Mouse (Mus musculus): ENCODE results near the gene Ugt1a1. TPM values are rescaled to one million over a fixed set of nuclear protein-coding genes. Genes with fewer than 3 reads are reported as not detected.

Ugt1a1 gene
- polyA plus RNA-seq, 1 experiment from 2014 or later, result not detected

DNA sequence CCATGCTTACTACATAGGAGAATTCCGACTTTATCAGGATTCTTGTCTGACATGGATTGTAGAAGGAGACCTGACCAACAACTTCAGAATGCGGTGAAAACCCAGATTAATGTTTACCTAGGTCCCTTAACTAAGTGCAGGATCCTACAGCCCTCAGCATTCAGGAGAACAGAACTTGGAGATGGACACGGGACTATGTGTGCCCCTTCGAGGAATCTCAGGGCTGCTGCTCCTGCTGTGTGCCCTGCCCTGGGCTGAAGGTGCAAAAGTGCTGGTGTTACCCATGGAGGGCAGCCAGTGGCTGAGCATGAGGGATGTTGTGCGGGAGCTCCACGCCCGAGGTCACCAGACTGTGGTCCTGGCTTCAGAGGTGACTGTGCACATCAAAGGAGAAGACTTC lies 11.3 kb upstream of the Ugt1a1 start, which contains the start of gene Ugt1a2:
Ugt1a2 (plus strand) TSS at position 146 of the 400 bp plus-strand sequence.
- 75% methylated on average over 7 of the region's 7 CpGs for WGBS (ENCODE audit: insufficient replicate concordance)
- no peaks in the 10 kb centered on the region for H3K27me3 ChIP-seq (ENCODE audit: control insufficient read depth, insufficient read depth, low read length)
- no peaks in the 10 kb centered on the region for H3K9me3 ChIP-seq (replicated peaks; ENCODE audit: control insufficient read depth, low read length)
- H3K36me3 ChIP-seq (ENCODE audit: control insufficient read depth, insufficient read depth, low read length), result no peaks in the 10 kb centered on the region
- H3K4me3 ChIP-seq (ENCODE audit: low read depth, low read length), result no peak within 1 kb of the TSS
- no peak within 1 kb of the TSS for H3K27ac ChIP-seq (ENCODE audit: low read depth, low read length)
- H3K4me2 ChIP-seq, result no peak within 1 kb of the TSS
- ATAC-seq (replicated peaks; ENCODE audit: insufficient number of reproducible peaks, low FRiP score, low TSS enrichment), result no peak
- H3K4me1 ChIP-seq (ENCODE audit: control insufficient read depth, insufficient read depth, low read length), result no peaks in the 10 kb centered on the region
- no peak within 1 kb of the TSS for H3K9ac ChIP-seq (ENCODE audit: low read depth, low read length)

DNA sequence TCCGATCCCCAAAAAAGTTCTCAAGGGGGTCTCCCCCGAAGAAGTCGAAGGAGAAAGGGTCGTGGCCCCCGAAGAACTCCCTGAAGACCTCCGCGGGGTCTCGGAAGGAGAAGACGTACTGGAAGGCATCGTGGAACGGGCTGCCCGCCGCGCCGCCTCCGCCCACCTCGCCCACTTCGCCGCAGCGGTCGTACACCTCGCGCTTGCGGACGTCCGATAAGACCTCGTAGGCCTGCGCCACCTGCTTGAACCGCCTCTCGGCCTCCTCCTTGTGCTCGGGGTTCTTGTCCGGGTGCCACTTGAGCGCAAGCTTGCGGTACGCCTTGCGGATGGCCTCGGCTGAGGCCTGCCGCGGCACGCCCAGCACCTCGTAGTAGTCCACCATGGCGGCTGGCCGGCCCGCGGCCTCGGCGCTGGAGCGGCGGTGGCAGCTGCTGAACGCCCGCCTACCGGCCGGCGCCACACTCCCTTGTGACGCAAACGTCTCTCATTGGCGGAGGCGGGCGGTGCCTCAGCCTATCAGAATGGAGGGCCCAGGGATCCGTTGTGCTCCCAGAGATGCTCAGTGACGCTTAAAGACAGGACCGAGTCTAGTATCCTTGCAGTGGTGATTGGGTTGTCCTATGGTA lies 6.4 kb upstream of the Ugt1a1 start, which contains the start of gene Dnajb3:
Dnajb3 (minus strand) TSS at position 489 of the 629 bp plus-strand sequence.
- H3K27ac ChIP-seq (ENCODE audit: low read depth, low read length), result peak within 1 kb of the TSS; percentile 70
- no peaks in the 10 kb centered on the region for H3K9me3 ChIP-seq (replicated peaks; ENCODE audit: control insufficient read depth, low read length)
- H3K27me3 ChIP-seq (ENCODE audit: control insufficient read depth, insufficient read depth, low read length), result no peaks in the 10 kb centered on the region
- WGBS (ENCODE audit: insufficient replicate concordance), result 5% methylated on average over 62 of the region's 62 CpGs
- peak within 1 kb of the TSS; percentile 56 for H3K4me3 ChIP-seq (ENCODE audit: low read depth, low read length)
- H3K4me2 ChIP-seq, result peak within 1 kb of the TSS; percentile 76
- no peaks in the 10 kb centered on the region for H3K4me1 ChIP-seq (ENCODE audit: control insufficient read depth, insufficient read depth, low read length)
- H3K36me3 ChIP-seq (ENCODE audit: control insufficient read depth, insufficient read depth, low read length), result no peaks in the 10 kb centered on the region
- ATAC-seq (replicated peaks; ENCODE audit: insufficient number of reproducible peaks, low FRiP score, low TSS enrichment), result peak; percentile 97
- peak within 1 kb of the TSS; percentile 85 for H3K9ac ChIP-seq (ENCODE audit: low read depth, low read length)

DNA sequence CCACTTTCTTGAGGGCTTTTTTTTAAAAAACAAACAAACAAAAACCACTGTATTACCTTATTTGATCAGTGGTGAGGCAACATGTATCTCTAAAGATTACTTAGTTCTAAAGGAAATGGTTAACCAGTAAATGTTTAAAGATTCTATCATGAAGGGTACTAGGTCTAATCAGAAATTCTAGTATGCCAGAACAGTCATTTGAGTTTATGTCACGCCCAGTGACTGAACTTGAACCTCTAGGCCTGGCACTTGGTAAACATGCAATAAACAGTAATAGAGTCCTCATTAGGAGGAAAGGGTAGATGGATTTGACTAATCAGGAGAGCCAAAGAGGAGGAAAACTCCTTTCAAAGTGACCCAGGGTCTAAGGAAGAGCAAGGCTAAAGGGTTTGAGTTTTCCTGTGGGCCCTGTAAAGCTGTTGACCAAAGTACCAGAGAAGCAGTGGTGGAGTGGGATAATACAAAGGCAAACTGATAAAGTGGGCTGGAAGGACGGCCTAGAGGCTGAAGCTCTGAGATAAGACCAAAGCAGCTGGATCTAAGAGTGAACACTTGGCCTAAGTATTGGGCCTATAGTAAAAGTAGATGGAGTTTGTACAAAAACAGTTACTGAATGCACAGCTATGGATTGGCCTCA lies 4.8 kb upstream of the Ugt1a1 start:
- Histone ChIP-seq H3K9me3 (replicated peaks; ENCODE audit: control insufficient read depth, low read length) (peaks cover 8% of the 10 kb centered on the region), H3K36me3 (ENCODE audit: control insufficient read depth, insufficient read depth, low read length) (peaks cover 1% of the 10 kb centered on the region; the same call in 1 of the 2 replicates), H3K4me2 (no peak overlapping the region), H3K9ac (ENCODE audit: low read depth, low read length) (no peak overlapping the region), H3K27ac (ENCODE audit: low read depth, low read length) (peak overlapping the region; percentile 70), H3K4me3 (ENCODE audit: low read depth, low read length) (no peak overlapping the region), H3K4me1 (ENCODE audit: control insufficient read depth, insufficient read depth, low read length) (no peaks in the 10 kb centered on the region), H3K27me3 (ENCODE audit: control insufficient read depth, insufficient read depth, low read length) (no peaks in the 10 kb centered on the region)
- 41% methylated on average over 2 of the region's 2 CpGs for WGBS (ENCODE audit: insufficient replicate concordance)
- peak; percentile 74 for ATAC-seq (replicated peaks; ENCODE audit: insufficient number of reproducible peaks, low FRiP score, low TSS enrichment)

DNA sequence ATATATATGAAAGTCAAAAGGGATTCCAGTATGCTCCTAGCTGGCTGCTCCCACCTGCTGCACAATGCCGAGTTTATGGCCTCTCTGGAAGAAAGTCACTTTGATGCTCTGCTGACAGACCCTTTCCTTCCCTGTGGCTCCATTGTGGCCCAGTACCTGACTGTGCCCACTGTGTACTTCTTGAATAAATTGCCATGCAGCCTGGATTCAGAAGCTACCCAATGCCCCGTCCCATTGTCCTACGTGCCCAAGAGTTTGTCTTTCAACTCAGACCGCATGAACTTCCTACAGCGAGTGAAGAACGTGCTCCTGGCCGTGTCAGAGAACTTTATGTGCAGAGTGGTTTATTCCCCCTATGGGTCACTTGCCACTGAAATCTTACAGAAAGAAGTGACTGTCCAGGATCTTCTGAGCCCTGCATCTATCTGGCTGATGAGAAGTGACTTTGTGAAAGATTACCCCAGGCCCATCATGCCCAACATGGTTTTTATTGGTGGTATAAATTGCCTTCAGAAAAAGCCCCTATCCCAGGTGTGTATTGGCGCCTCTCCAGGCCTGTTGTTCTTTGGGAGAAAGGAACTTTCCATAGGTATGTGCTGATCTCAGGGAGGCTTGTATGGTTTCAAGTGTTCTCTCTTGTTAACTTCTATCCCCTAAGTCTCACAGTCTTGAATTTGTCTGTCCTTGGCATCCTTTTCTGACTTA lies 734 bp downstream of the Ugt1a1 start:
- peaks cover 2% of the 10 kb centered on the region; the same call in 1 of the 2 replicates for H3K36me3 ChIP-seq (ENCODE audit: control insufficient read depth, insufficient read depth, low read length)
- no peaks in the 10 kb centered on the region for H3K27me3 ChIP-seq (ENCODE audit: control insufficient read depth, insufficient read depth, low read length)
- H3K4me2 ChIP-seq, result no peak overlapping the region
- H3K4me3 ChIP-seq (ENCODE audit: low read depth, low read length), result no peak overlapping the region
- H3K4me1 ChIP-seq (ENCODE audit: control insufficient read depth, insufficient read depth, low read length), result no peaks in the 10 kb centered on the region
- H3K27ac ChIP-seq (ENCODE audit: low read depth, low read length), result no peak overlapping the region
- ATAC-seq (replicated peaks; ENCODE audit: insufficient number of reproducible peaks, low FRiP score, low TSS enrichment), result peak; percentile 11
- WGBS (ENCODE audit: insufficient replicate concordance), result 60% methylated on average over 8 of the region's 8 CpGs
- peaks cover 58% of the 10 kb centered on the region for H3K9me3 ChIP-seq (replicated peaks; ENCODE audit: control insufficient read depth, low read length)
- H3K9ac ChIP-seq (ENCODE audit: low read depth, low read length), result no peak overlapping the region

DNA sequence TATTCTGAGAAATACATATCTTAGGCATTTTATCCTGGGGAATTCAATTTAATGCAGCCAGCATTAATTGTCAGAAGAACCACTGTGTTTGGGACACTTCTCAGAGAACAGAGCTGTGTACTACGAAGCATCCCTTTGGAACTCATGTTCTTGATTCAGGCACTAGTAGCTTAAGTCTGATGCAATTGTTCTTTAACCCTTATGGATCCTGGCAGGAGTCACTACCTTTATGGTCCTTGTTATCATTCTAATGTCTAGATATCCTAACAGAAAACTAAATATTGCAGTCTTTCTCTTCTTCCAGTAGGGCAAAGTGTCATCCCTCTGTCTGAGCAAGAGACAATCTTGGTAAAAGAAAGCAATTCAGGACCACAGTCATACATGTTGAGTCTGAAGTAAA lies 1.3 kb downstream of the Ugt1a1 start:
- Histone ChIP-seq H3K27ac (ENCODE audit: low read depth, low read length) (no peak overlapping the region), H3K9ac (ENCODE audit: low read depth, low read length) (no peak overlapping the region), H3K4me1 (ENCODE audit: control insufficient read depth, insufficient read depth, low read length) (no peaks in the 10 kb centered on the region), H3K4me3 (ENCODE audit: low read depth, low read length) (no peak overlapping the region), H3K4me2 (no peak overlapping the region), H3K27me3 (ENCODE audit: control insufficient read depth, insufficient read depth, low read length) (no peaks in the 10 kb centered on the region), H3K36me3 (ENCODE audit: control insufficient read depth, insufficient read depth, low read length) (peaks cover 2% of the 10 kb centered on the region; the same call in 1 of the 2 replicates), H3K9me3 (replicated peaks; ENCODE audit: control insufficient read depth, low read length) (peaks cover 60% of the 10 kb centered on the region)
- ATAC-seq (replicated peaks; ENCODE audit: insufficient number of reproducible peaks, low FRiP score, low TSS enrichment), result no peak
- WGBS (ENCODE audit: insufficient replicate concordance), result 66% methylated on average over 1 of the region's 1 CpGs

DNA sequence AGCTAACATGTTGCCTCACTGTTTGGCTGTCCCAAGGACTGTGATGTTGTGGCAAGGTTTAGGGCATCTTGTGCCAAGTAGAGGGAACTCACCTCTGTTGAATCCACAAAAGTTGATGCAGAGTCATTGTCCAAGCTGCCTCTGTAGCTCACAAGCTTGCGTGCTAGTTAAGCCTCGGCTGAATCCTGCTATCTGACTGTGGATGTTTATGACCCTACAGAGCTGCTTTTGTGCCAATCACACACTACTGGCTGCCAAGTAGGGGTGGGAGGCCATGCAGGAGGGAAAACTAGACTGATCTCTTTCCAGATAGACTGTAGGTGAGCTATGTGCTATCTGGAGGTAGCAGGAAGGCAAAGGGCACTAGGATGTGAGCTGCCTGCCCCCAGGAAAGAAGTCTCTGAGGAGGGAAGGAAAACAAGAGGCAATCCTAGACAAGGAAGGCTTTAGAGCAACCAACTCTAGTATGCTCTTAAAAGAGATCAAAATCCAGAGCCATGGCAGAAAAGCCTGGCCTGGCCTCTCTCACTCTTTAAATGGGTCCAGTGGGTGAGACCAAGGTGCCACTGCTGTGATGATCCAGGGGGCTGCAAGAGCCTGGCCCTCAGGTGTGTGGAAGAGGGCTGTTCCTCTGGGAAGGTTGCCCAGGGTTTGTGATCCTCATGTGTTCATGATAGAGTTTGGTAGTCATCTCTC lies 2.2 kb downstream of the Ugt1a1 start:
- Histone ChIP-seq H3K4me2 (no peak overlapping the region), H3K9me3 (replicated peaks; ENCODE audit: control insufficient read depth, low read length) (peaks cover 60% of the 10 kb centered on the region)
- 0 out of 2 replicates have a peak, but pooled peaks have one; percentile 3 for ATAC-seq (replicated peaks; ENCODE audit: insufficient number of reproducible peaks, low FRiP score, low TSS enrichment)

DNA sequence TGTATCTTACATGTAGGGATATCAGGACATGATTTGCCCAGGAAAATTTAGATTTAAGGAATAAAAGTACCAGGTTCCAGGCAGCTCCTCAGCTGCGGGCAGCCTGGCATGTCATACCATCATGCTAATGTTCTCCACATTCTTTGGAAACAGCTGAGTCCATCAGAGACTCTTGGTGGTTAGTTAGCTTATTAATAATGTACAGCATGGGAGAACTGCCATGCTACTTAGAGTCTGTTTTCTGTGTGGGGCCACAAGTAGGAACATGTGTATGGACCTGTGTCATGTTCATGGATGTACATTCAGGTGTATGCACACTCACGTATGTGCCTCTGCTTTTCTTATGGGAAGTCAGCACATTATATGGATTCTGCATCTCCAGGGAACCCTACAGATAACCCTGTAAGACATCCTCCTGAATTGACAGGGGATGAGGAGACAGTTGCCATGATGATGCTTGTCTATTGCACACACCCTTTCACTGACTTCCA lies 2.7 kb downstream of the Ugt1a1 start:
- Histone ChIP-seq H3K4me2 (no peak overlapping the region), H3K36me3 (ENCODE audit: control insufficient read depth, insufficient read depth, low read length) (peaks cover 2% of the 10 kb centered on the region; the same call in 1 of the 2 replicates), H3K9me3 (replicated peaks; ENCODE audit: control insufficient read depth, low read length) (peaks cover 60% of the 10 kb centered on the region), H3K9ac (ENCODE audit: low read depth, low read length) (no peak overlapping the region), H3K4me3 (ENCODE audit: low read depth, low read length) (no peak overlapping the region), H3K4me1 (ENCODE audit: control insufficient read depth, insufficient read depth, low read length) (no peaks in the 10 kb centered on the region), H3K27me3 (ENCODE audit: control insufficient read depth, insufficient read depth, low read length) (no peaks in the 10 kb centered on the region), H3K27ac (ENCODE audit: low read depth, low read length) (no peak overlapping the region)
- WGBS (ENCODE audit: insufficient replicate concordance), result 71% methylated on average over 2 of the region's 2 CpGs
- ATAC-seq (replicated peaks; ENCODE audit: insufficient number of reproducible peaks, low FRiP score, low TSS enrichment), result no peak; the same call in 1 of the 2 replicates

More for the DNA sequence above, 2.2 kb downstream of the Ugt1a1 start:
- H3K4me3 ChIP-seq (ENCODE audit: low read depth, low read length), result no peak overlapping the region
- H3K27me3 ChIP-seq (ENCODE audit: control insufficient read depth, insufficient read depth, low read length), result no peaks in the 10 kb centered on the region
- no peak overlapping the region for H3K27ac ChIP-seq (ENCODE audit: low read depth, low read length)
- peaks cover 2% of the 10 kb centered on the region; the same call in 1 of the 2 replicates for H3K36me3 ChIP-seq (ENCODE audit: control insufficient read depth, insufficient read depth, low read length)
- WGBS (ENCODE audit: insufficient replicate concordance), result 67% methylated on average over 2 of the region's 2 CpGs
- H3K9ac ChIP-seq (ENCODE audit: low read depth, low read length), result no peak overlapping the region
- H3K4me1 ChIP-seq (ENCODE audit: control insufficient read depth, insufficient read depth, low read length), result no peaks in the 10 kb centered on the region
